Mouse (Mus musculus) heart, postnatal 25 days (tissue): ENCODE data around the gene Tcte3. TPM values are rescaled to one million over a fixed set of nuclear protein-coding genes. Genes with fewer than 3 reads are reported as not detected.

ENCODE experiments used
- total RNA-seq, 2 experiments: library from RNA; stranded (reverse); gene quantifications; 2 replicates each; pipeline ENCODE4 v1.2.3; 2021

The Tcte3 gene
- total RNA-seq, 2 experiments from 2014 or later = not detected

Other genes starting within 250 kb of the Tcte3 start
- gene Wdr27, start 98.3 kb downstream of the Tcte3 start, total RNA-seq = 1 to 10 TPM in 1 of 2 experiments, under 1 TPM in 1; 0.70 to 1.3 TPM
- gene 1600012H06Rik, start 98.3 kb downstream of the Tcte3 start, total RNA-seq = 10 to 100 TPM; 10.3 to 11.9 TPM
- gene Phf10, start 80.2 kb downstream of the Tcte3 start, total RNA-seq = 10 to 100 TPM; 45.1 to 45.4 TPM
- 1 to 10 TPM; 1.2 to 2.5 TPM for gene 9030025P20Rik, start 63.0 kb downstream of the Tcte3 start, total RNA-seq
- not detected for gene Gm3417, start 62.7 kb downstream of the Tcte3 start, total RNA-seq
- gene Gm3435, start 31.3 kb downstream of the Tcte3 start, total RNA-seq = 1 to 10 TPM; 1.4 to 3.0 TPM
- gene Ermard, start 280 bp downstream of the Tcte3 start, total RNA-seq = 10 to 100 TPM; 20.9 to 21.2 TPM
- gene Gm3448, start within 50 bp of the Tcte3 start, total RNA-seq = 1 to 10 TPM in 1 of 2 experiments, under 1 TPM in 1; 0.96 to 1.3 TPM